Mouse (Mus musculus) neural tube, postnatal 0 days (tissue): ENCODE measurements around the gene Slc7a7. TPM values are rescaled to one million over a fixed set of nuclear protein-coding genes. Genes with fewer than 3 reads are reported as not detected.

ENCODE experiments used
- polyA plus RNA-seq: library from polyadenylated mRNA; unstranded; fragments of >200 nt; fragmentation: Nextera tagmentation; extraction: Ambion mirVana; gene quantifications from 2 replicates; pipeline ENCODE4 v1.2.1, GENCODE M21; 2015

Slc7a7 gene
- polyA plus RNA-seq: 4.7 and 5.0 TPM in 2 replicates

DNA sequence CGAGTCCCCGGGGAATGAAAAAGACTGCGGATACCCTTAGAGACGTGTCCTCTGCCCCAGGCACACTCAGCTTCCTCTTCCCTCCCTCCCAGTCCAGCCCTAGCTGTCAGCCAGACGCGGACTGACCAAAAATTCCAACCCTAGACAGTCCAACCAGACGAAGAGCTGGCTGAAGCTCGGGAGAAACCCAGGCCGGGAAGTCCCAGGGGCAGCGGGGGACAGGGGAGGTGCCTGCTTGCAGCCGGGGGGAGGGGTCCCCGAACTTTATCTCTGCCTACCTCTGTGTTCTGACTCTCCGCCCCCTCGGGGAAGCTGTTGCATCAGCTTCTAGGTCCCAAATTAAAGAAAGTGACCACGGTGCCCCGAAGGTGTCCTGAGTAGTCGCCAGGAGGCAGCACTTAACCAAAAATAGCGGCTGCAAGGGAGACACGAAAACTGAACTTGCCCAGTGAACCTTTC is at the start of gene Slc7a7:
Gene Slc7a7 (minus strand): TSS at position 158 of the 459 bp plus-strand sequence.

DNA sequence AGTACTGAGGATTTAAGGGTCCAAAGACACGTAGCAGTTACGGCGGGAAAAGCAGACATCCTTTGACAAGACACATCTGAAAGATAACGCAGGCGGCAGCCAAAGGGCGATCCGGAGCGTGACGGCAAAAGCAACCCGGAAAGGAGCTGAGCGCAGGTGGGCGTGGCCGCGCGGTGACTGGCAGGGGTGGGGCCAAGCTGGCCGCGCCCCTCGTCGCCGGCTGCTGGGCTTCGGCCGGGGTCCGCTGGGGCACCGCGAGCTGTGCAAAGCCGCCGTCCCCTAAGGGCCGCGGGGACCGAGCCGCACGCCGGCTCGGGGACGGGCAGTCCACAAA is 46.3 kb upstream of the Slc7a7 start, which contains the start of gene Lrp10:
Gene Lrp10 (plus strand): TSS at position 179 of the 334 bp plus-strand sequence.

DNA sequence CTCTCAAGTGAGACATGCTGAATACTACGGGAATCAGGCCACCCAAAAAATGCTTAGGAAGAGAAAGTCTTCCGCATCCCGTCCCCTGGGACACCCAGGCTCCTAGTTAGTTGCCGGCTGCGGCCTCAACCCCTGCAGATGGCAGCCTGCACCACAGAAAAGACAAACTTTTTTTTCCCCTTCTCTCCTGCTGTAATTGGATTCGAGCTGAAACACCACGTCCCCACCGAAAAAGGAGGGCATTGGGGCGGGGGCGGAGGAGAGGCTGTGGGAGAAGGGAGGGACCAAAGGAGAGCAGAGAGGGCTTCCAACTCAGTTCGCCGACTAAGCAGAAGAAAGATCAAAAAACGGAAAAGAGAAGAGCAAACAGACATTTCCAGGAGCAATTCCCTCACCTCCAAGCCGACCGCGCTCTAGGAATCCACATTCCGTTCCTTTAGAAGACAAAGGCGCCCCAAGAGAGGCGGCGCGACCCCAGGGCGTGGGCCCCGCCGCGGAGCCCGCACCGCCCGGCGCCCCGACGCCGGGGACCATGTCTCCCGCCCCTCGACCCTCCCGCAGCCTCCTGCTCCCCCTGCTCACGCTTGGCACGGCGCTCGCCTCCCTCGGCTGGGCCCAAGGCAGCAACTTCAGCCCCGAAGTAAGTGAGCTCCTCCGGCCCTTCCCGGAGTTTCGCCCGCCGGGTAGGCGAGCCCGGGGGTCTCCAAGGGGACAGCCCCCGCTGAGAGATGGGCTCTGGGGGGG is 13.9 kb upstream of the Slc7a7 start, which contains the start of gene Mmp14:
Gene Mmp14 (plus strand): TSS at position 279 of the 744 bp plus-strand sequence.

DNA sequence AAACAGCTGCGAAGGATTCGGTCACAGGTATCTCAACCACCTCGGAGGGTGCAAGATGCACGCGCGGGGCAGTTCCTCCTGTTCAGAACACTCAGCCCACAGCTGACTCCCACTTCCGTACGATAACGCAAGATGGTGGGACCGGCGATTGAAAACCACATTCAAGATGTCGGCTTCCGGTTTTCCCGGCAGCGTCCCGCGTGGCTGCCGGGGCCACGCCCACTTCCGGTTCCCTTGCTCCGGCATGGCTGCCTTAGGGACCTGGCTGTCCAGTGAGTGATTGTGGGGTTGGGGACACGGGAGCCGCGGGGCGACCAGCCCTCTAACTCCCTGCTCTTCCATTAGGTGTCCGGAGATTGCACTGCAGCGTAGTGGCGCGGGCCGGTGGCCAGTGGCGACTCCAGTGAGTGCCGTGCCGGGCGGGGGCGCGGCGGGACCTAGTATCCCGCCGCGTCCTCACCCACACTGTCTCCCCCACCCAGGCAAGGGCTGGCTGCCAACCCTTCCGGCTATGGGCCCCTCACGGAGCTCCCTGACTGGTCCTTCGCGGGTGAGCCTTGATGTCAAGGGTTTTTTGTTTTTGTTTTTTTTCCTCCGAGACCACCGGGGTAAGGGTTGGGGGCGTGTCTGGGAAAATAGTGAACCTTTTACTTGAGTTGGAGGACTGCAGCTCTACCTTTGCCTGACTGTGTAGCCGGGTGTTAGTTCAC is 9.3 kb upstream of the Slc7a7 start, which contains the start of gene Mrpl52:
Gene Mrpl52 (plus strand): TSS at position 221 of the 710 bp plus-strand sequence.

DNA sequence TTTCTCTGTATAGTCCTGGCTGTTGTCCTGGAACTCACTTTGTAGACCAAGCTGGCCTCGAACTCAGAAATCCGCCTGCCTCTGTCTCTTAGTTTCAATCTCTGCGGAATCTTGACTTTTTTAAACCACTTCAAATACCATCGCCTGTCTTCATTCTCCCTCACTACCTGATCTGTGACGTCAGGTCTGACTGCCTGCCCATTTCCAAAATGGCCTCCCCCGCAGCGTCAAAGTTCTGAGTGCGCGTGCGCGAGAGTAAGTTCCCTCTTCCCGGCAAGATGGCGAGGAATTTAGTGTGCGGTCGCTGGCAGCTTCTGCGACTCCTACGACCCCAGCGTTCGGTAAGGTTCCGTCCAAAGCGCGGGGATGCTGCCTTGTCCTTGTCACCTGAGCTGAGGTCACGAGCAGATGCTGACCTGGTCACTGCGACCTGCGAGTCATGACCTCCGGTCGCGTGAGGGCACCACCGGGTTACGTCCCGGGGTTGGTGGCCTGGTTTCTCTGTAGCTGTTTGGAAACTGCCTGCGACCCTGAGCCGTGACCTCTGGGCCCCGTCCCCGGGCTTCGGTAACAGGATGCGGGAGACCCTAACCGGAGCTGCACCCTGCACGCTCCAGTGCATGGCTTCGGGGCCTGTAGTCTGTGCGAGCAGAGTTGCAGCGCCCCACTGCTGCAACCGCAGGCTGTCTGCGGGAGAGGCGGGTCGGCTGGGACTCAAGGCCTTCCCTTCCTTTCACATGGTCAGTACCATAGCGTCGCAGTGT is 56.8 kb downstream of the Slc7a7 start, which contains the start of gene Oxa1l:
Gene Oxa1l (plus strand): TSS at position 258 of the 764 bp plus-strand sequence.

Other genes starting within 250 kb of the Slc7a7 start
- 475 and 489 TPM in 2 replicates for gene Dad1, start 163.7 kb downstream of the Slc7a7 start, polyA plus RNA-seq
- 85.2 and 91.3 TPM in 2 replicates for gene Abhd4, start 163.6 kb downstream of the Slc7a7 start, polyA plus RNA-seq
- gene Olfr49, start 132.8 kb downstream of the Slc7a7 start, polyA plus RNA-seq: not detected in 2 replicates
- 75.3 and 75.9 TPM in 2 replicates for gene Oxa1l, start 56.9 kb downstream of the Slc7a7 start, polyA plus RNA-seq
- 297 and 329 TPM in 2 replicates for gene Mrpl52, start 9.1 kb upstream of the Slc7a7 start, polyA plus RNA-seq
- gene Mmp14, start 13.8 kb upstream of the Slc7a7 start, polyA plus RNA-seq: 56.7 and 58.8 TPM in 2 replicates
- 40.6 and 41.8 TPM in 2 replicates for gene Lrp10, start 46.4 kb upstream of the Slc7a7 start, polyA plus RNA-seq
- gene Rem2, start 58.3 kb upstream of the Slc7a7 start, polyA plus RNA-seq: 23.2 and 23.7 TPM in 2 replicates
- 72.7 and 80.7 TPM in 2 replicates for gene Prmt5, start 99.7 kb upstream of the Slc7a7 start, polyA plus RNA-seq
- 23.6 and 23.9 TPM in 2 replicates for gene Haus4, start 136.8 kb upstream of the Slc7a7 start, polyA plus RNA-seq
- 4.7 and 4.9 TPM in 2 replicates for gene Ajuba, start 159.8 kb upstream of the Slc7a7 start, polyA plus RNA-seq
- 3.2 and 4.7 TPM in 2 replicates for gene 4931414P19Rik, start 188.2 kb upstream of the Slc7a7 start, polyA plus RNA-seq
- 419 and 456 TPM in 2 replicates for gene Psmb5, start 200.2 kb upstream of the Slc7a7 start, polyA plus RNA-seq
- gene Psmb11, start 203.7 kb upstream of the Slc7a7 start, polyA plus RNA-seq: 0.04 and 0.34 TPM in 2 replicates
- gene Gm17606, start 223.2 kb upstream of the Slc7a7 start, polyA plus RNA-seq: not detected in 2 replicates
- 12.4 and 12.7 TPM in 2 replicates for gene Cdh24, start 223.6 kb upstream of the Slc7a7 start, polyA plus RNA-seq